ENCODE assay signal across 9 mouse cellular contexts in the genomic region with DNA sequence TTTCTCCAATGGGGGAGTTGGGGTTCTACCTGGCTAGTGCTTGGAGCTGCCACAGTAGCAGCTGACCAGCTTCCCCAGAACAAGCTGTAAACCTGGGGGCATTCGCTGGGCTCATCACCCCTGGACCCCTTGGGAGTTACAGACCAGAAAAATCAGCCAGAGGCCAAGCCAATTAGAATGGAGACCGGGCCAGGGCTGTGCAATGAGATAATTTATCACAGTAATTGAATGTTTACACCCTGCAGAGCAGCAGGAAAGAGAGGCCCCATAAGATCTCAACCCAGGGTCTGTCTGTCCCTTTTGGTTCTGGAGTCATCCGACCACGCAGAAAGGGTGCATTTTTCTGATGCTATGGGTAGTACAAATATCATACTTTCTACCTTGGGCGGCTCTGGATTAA. TPM values are rescaled to one million over a fixed set of nuclear protein-coding genes. Genes with fewer than 3 reads are reported as not detected.
DNase-seq lines count a peak whose midpoint lies in the region; ATAC-seq and TF ChIP-seq lines count a peak whose summit lies in the region.
"Had no signal": no experiment of that assay in that cellular context is flagged by ENCODE, and none has a peak within 500 bp of the region (broad histone marks: within the 10 kb centered on the region; RNA-seq: fewer than 3 reads in every experiment).

No protein-coding gene starts in this region.

- H3K36me3 ChIP-seq in heart, embryonic 15.5 days = no peaks in the 10 kb centered on the region
- no peaks in the 10 kb centered on the region for H3K36me3 ChIP-seq in hindbrain, embryonic 14.5 days (replicated peaks; ENCODE audit: control insufficient read depth, insufficient read depth)
- H3K36me3 ChIP-seq in midbrain, embryonic 15.5 days (replicated peaks) = no peaks in the 10 kb centered on the region

- 34% methylated on average over 5 of the region's 5 CpGs for WGBS in heart, embryonic 15.5 days
- 13% methylated on average over 5 of the region's 5 CpGs for WGBS in hindbrain, embryonic 14.5 days
- 25% methylated on average over 5 of the region's 5 CpGs for WGBS in midbrain, embryonic 15.5 days

- H3K9me3 ChIP-seq in heart, embryonic 15.5 days (replicated peaks) = no peaks in the 10 kb centered on the region
- no peaks in the 10 kb centered on the region for H3K9me3 ChIP-seq in hindbrain, embryonic 14.5 days (ENCODE audit: control insufficient read depth, low read length)
- H3K9me3 ChIP-seq in midbrain, embryonic 15.5 days = no peaks in the 10 kb centered on the region

- no peak for TF ChIP-seq POLR2A in bone marrow macrophage, adult 2 months (IDR thresholded peaks at IDR 0.05; ENCODE audit: borderline replicate concordance, low read depth, low read length)

- no peak for TF ChIP-seq CTCF in bone marrow macrophage, adult 2 months (IDR thresholded peaks at IDR 0.05; ENCODE audit: low read depth, low read length)

- no peak overlapping the region for H3K27ac ChIP-seq in heart, embryonic 15.5 days
- peak overlapping the region; percentile 92 for H3K27ac ChIP-seq in bone marrow macrophage, adult 2 months (ENCODE audit: insufficient read depth, low read depth, low read length)
- no peak overlapping the region for H3K27ac ChIP-seq in hindbrain, embryonic 14.5 days
- no peak overlapping the region for H3K27ac ChIP-seq in midbrain, embryonic 15.5 days

- peak overlapping the region; percentile 91 for H3K9ac ChIP-seq in heart, embryonic 15.5 days
- peak overlapping the region; percentile 92 for H3K9ac ChIP-seq in hindbrain, embryonic 14.5 days
- H3K9ac ChIP-seq in midbrain, embryonic 15.5 days = peak overlapping the region; percentile 83; the same call in 1 of the 2 replicates

- H3K4me3 ChIP-seq in heart, embryonic 15.5 days = peak overlapping the region; percentile 71
- peak overlapping the region; percentile 90 for H3K4me3 ChIP-seq in bone marrow macrophage, adult 2 months (ENCODE audit: insufficient read depth, low read length)
- peak overlapping the region; percentile 86 for H3K4me3 ChIP-seq in hindbrain, embryonic 14.5 days (replicated peaks; ENCODE audit: low read length)
- peak overlapping the region; percentile 75 for H3K4me3 ChIP-seq in midbrain, embryonic 15.5 days

- no peak for DNase-seq in heart, postnatal 25 days (ENCODE audit: low spot score)
- DNase-seq in hindbrain, embryonic 14.5 days (ENCODE audit: low spot score) = no peak
- no peak for DNase-seq in urinary bladder, postnatal 10 days (ENCODE audit: low spot score)
- no peak for DNase-seq in adrenal gland, adult 18-20 months (ENCODE audit: low spot score in 2 of 2)
- no peak for DNase-seq in ovary, postnatal 10 days (ENCODE audit: low spot score)
- DNase-seq: kidney, adult 9 months had no signal

- no peaks in the 10 kb centered on the region for H3K27me3 ChIP-seq in heart, embryonic 15.5 days
- H3K27me3 ChIP-seq in hindbrain, embryonic 14.5 days (ENCODE audit: control insufficient read depth, insufficient read depth, low read length) = no peaks in the 10 kb centered on the region
- no peaks in the 10 kb centered on the region for H3K27me3 ChIP-seq in midbrain, embryonic 15.5 days (replicated peaks)

- peak overlapping the region; percentile 97 for H3K4me2 ChIP-seq in heart, embryonic 15.5 days
- peak overlapping the region; percentile 80 for H3K4me2 ChIP-seq in hindbrain, embryonic 14.5 days (replicated peaks)
- peak overlapping the region; percentile 95 for H3K4me2 ChIP-seq in midbrain, embryonic 15.5 days

- peaks cover 86% of the 10 kb centered on the region for H3K4me1 ChIP-seq in heart, embryonic 15.5 days (replicated peaks)
- H3K4me1 ChIP-seq in bone marrow macrophage, adult 2 months (ENCODE audit: control insufficient read depth, insufficient read depth, low read length) = peaks cover 58% of the 10 kb centered on the region
- H3K4me1 ChIP-seq in hindbrain, embryonic 14.5 days (replicated peaks; ENCODE audit: control insufficient read depth, insufficient read depth, low read length) = peaks cover 64% of the 10 kb centered on the region
- peaks cover 61% of the 10 kb centered on the region for H3K4me1 ChIP-seq in midbrain, embryonic 15.5 days

- no peak for ATAC-seq in heart, embryonic 15.5 days (replicated peaks; ENCODE audit: insufficient number of reproducible peaks, insufficient read depth, low FRiP score, low read depth)
- no peak for ATAC-seq in hindbrain, embryonic 14.5 days (ENCODE audit: low FRiP score)
- no peak for ATAC-seq in midbrain, embryonic 15.5 days (replicated peaks)

- intact Hi-C loops in heart, postnatal 25 days (cut with DNase I) = loop anchor here (2.0 kb wide), 1 partner anchor 27 kb away; a partner anchor contains a TSS

RNA-seq across cellular contexts. Expression of a gene that starts 26.9 kb away (rescaled TPM):
- polyA plus RNA-seq in heart, embryonic 15.5 days (2015; fragmentation: Nextera tagmentation; extraction: Ambion mirVana) = 6.0 and 10.0 TPM in 2 replicates
- total RNA-seq in heart, postnatal 25 days (2021) = 10 to 100 TPM; 13.8 to 17.7 TPM
- 26.6 and 33.7 TPM in 2 replicates for polyA plus RNA-seq in bone marrow macrophage, adult 2 months (2012; ENCODE audit: insufficient read depth, insufficient read length, missing spikeins)
- 4.4 and 4.8 TPM in 2 replicates for polyA plus RNA-seq in hindbrain, embryonic 14.5 days (2014; fragmentation: Nextera tagmentation; extraction: Ambion mirVana)
- polyA plus RNA-seq in midbrain, embryonic 15.5 days (2015; fragmentation: Nextera tagmentation; extraction: Ambion mirVana) = 4.3 and 4.4 TPM in 2 replicates
- 10 to 100 TPM; 17.5 to 20.6 TPM for total RNA-seq in adrenal gland, adult 18-20 months (2021)

RNA-seq across cellular contexts. Expression of a gene that starts 43.5 kb away (rescaled TPM):
- polyA plus RNA-seq in heart, embryonic 15.5 days (2015; fragmentation: Nextera tagmentation; extraction: Ambion mirVana) = 0.42 and 0.55 TPM in 2 replicates
- total RNA-seq in heart, postnatal 25 days (2021) = under 1 TPM; 0.14 to 0.18 TPM
- polyA plus RNA-seq in bone marrow macrophage, adult 2 months (2012; ENCODE audit: insufficient read depth, insufficient read length, missing spikeins) = 0.23 TPM in 1 of 2 replicates, not detected in the other
- 3.2 and 4.1 TPM in 2 replicates for polyA plus RNA-seq in hindbrain, embryonic 14.5 days (2014; fragmentation: Nextera tagmentation; extraction: Ambion mirVana)
- polyA plus RNA-seq in midbrain, embryonic 15.5 days (2015; fragmentation: Nextera tagmentation; extraction: Ambion mirVana) = 6.5 and 7.7 TPM in 2 replicates
- total RNA-seq in adrenal gland, adult 18-20 months (2021) = under 1 TPM; 0.26 to 0.36 TPM
